Mouse (Mus musculus): ENCODE measurements around the gene Milr1.

- TF ChIP-seq CTCF (IDR thresholded peaks at IDR 0.05; ENCODE audit: extremely low read depth, insufficient read depth, low read length): no peak
- TF ChIP-seq POLR2A (IDR thresholded peaks at IDR 0.05; ENCODE audit: extremely low read depth, insufficient read depth, low read length): peak; percentile 99
These were observed 37.2 kb downstream of the Milr1 start for GRCm38 (mm10) chr11:106788026-106788774.

Measured in cortical plate, adult 2 months (tissue).